ENCODE assay signal across 15 mouse cellular contexts in genomic region chr6:143073476-143073875, GRCm38 (mm10). TPM values are rescaled to one million over a fixed set of nuclear protein-coding genes. Genes with fewer than 3 reads are reported as not detected.
A peak's percentile ranks its signal among the peaks of the same experiment; 100 is the strongest.
DNase-seq lines count a peak whose midpoint lies in the region; ATAC-seq and TF ChIP-seq lines count a peak whose summit lies in the region.
"Had no signal": no experiment of that assay in that cellular context is flagged by ENCODE, and none has a peak within 500 bp of the region (broad histone marks: within the 10 kb centered on the region; RNA-seq: fewer than 3 reads in every experiment).

No protein-coding gene starts in this region.

- H3K27me3 ChIP-seq in liver, embryonic 13.5 days: no peaks in the 10 kb centered on the region
- H3K27me3 ChIP-seq in liver, postnatal 0 days (ENCODE audit: insufficient read depth, low read length): no peaks in the 10 kb centered on the region
- H3K27me3 ChIP-seq: forebrain, embryonic 13.5 days; heart, embryonic 12.5 days; hindbrain, embryonic 15.5 days had no signal

- peak overlapping the region; percentile 41; the same call in 1 of the 2 replicates for H3K27ac ChIP-seq in liver, embryonic 13.5 days
- peak overlapping the region; percentile 40; the same call in 1 of the 2 replicates for H3K27ac ChIP-seq in liver, postnatal 0 days (ENCODE audit: low read depth)
- H3K27ac ChIP-seq: embryonic facial prominence, embryonic 10.5 days; forebrain, embryonic 13.5 days; hindbrain, embryonic 15.5 days had no signal

- ATAC-seq in liver, embryonic 13.5 days (ENCODE audit: low read depth): no peak
- no peak for ATAC-seq in liver, postnatal 0 days
- ATAC-seq: forebrain, embryonic 13.5 days; forebrain, postnatal 0 days had no signal

- no peak for TF ChIP-seq CTCF in liver, postnatal 0 days (IDR thresholded peaks at IDR 0.05; ENCODE audit: low read depth)

- peaks cover 57% of the 10 kb centered on the region for H3K36me3 ChIP-seq in liver, embryonic 13.5 days
- peaks cover 46% of the 10 kb centered on the region for H3K36me3 ChIP-seq in liver, postnatal 0 days (replicated peaks; ENCODE audit: insufficient read depth, low read length)

- TF ChIP-seq EP300 in liver, postnatal 0 days (IDR thresholded peaks at IDR 0.05; ENCODE audit: low read depth): no peak

- intact Hi-C loops in left cerebral cortex, postnatal 10 days (cut with DNase I): no loop called here

- H3K9ac ChIP-seq in liver, embryonic 13.5 days: no peak overlapping the region
- no peak overlapping the region for H3K9ac ChIP-seq in liver, postnatal 0 days (replicated peaks)
- H3K9ac ChIP-seq: forebrain, embryonic 13.5 days; forebrain, postnatal 0 days; heart, embryonic 12.5 days; hindbrain, embryonic 15.5 days had no signal

- 87% methylated on average over 6 of the region's 6 CpGs for WGBS in liver, embryonic 13.5 days (ENCODE audit: insufficient replicate concordance)
- 87% methylated on average over 6 of the region's 6 CpGs for WGBS in liver, postnatal 0 days (ENCODE audit: insufficient replicate concordance)

- H3K4me1 ChIP-seq in liver, embryonic 13.5 days (replicated peaks): peaks cover 22% of the 10 kb centered on the region
- peaks cover 8% of the 10 kb centered on the region for H3K4me1 ChIP-seq in liver, postnatal 0 days (ENCODE audit: insufficient read depth)
- H3K4me1 ChIP-seq: embryonic facial prominence, embryonic 10.5 days; forebrain, embryonic 13.5 days; hindbrain, embryonic 15.5 days had no signal

- no peak overlapping the region for H3K4me2 ChIP-seq in liver, embryonic 13.5 days
- H3K4me2 ChIP-seq in liver, postnatal 0 days (ENCODE audit: low read depth, low read length): no peak overlapping the region
- H3K4me2 ChIP-seq: forebrain, embryonic 13.5 days; heart, embryonic 12.5 days; hindbrain, embryonic 15.5 days had no signal

- H3K9me3 ChIP-seq in liver, embryonic 13.5 days (replicated peaks): no peaks in the 10 kb centered on the region
- no peaks in the 10 kb centered on the region for H3K9me3 ChIP-seq in liver, postnatal 0 days (ENCODE audit: low read length)
- H3K9me3 ChIP-seq: embryonic facial prominence, embryonic 10.5 days; forebrain, embryonic 13.5 days; heart, embryonic 12.5 days; hindbrain, embryonic 15.5 days had no signal

- no peak for DNase-seq in liver, embryonic 13.5 days
- DNase-seq in liver (no peak), NIH3T3 (ENCODE audit: low read depth) (peak; percentile 14)
- DNase-seq in liver, postnatal 0 days: no peak
- DNase-seq in thymus, postnatal 4 days: no peak
- DNase-seq in left cerebral cortex, postnatal 10 days (ENCODE audit: extremely low spot score in 1 of 2, low spot score in 2 of 2): no peak
- DNase-seq: adrenal gland, postnatal 14 days; cerebellum, adult 2 months; cerebellum, postnatal 10 days; forebrain, postnatal 0 days; gastrocnemius, postnatal 14 days had no signal

- no peak overlapping the region for H3K4me3 ChIP-seq in liver, embryonic 13.5 days (replicated peaks)
- no peak overlapping the region for H3K4me3 ChIP-seq in liver, postnatal 0 days (ENCODE audit: low read depth, low read length)
- H3K4me3 ChIP-seq: embryonic facial prominence, embryonic 10.5 days; forebrain, embryonic 13.5 days; heart, embryonic 12.5 days; hindbrain, embryonic 15.5 days had no signal

RNA-seq across cellular contexts. Expression of gene C2cd5, which starts 26.5 kb away (rescaled TPM):
- 15.2 and 18.8 TPM in 2 replicates for polyA plus RNA-seq in liver, embryonic 13.5 days (2015; fragmentation: Nextera tagmentation; extraction: Ambion mirVana)
- 7.2 and 7.9 TPM in 2 replicates for polyA plus RNA-seq in liver, postnatal 0 days (2015; fragmentation: Nextera tagmentation; extraction: Ambion mirVana)
- total RNA-seq in left cerebral cortex, postnatal 10 days (2021): 10 to 100 TPM; 62.6 to 67.3 TPM
